Mouse (Mus musculus) heart, embryonic 11.5 days (tissue): ENCODE data around the gene Alad. TPM values are rescaled to one million over a fixed set of nuclear protein-coding genes. Genes with fewer than 3 reads are reported as not detected.
"Not testable (repeated sequence)": the region's sequence is repeated elsewhere in the genome, so short reads cannot be mapped to it uniquely, and the experiment has no call there.

Experiments
- ATAC-seq: fragments of 200-750 bp; cut with Nextera tagmentation; replicated peaks from 2 replicates; pipeline ENCODE4 v1.8.0; 2017; ENCODE audit warnings: moderate library complexity; ENCODE audit not compliant: insufficient number of reproducible peaks, low FRiP score, low TSS enrichment
- H3K27ac ChIP-seq: fragments of 300-500 bp; sonication (generic); 2 replicates; pipeline ENCODE4 v1.5.1; 2014; ENCODE audit warnings: mild to moderate bottlenecking, low read depth, low read length
- H3K27me3 ChIP-seq: fragments of 300-500 bp; sonication (generic); 2 replicates; pipeline ENCODE4 v1.6.1; 2014; ENCODE audit warnings: mild to moderate bottlenecking, low read length, mixed read lengths; ENCODE audit not compliant: control insufficient read depth, insufficient read depth
- H3K36me3 ChIP-seq: fragments of 300-500 bp; sonication (generic); 2 replicates; pipeline ENCODE4 v1.6.1; 2014; ENCODE audit warnings: mild to moderate bottlenecking, low read length, moderate library complexity, mixed read lengths; ENCODE audit not compliant: control insufficient read depth, insufficient read depth
- H3K4me1 ChIP-seq: fragments of 300-500 bp; sonication (generic); 2 replicates; pipeline ENCODE4 v1.6.1; 2014; ENCODE audit warnings: low read length; ENCODE audit not compliant: control insufficient read depth, insufficient read depth
- H3K4me2 ChIP-seq: fragments of 300-500 bp; sonication (generic); 2 replicates; pipeline ENCODE4 v1.6.1; 2014; ENCODE audit warnings: mild to moderate bottlenecking, moderate library complexity
- H3K4me3 ChIP-seq: fragments of 300-500 bp; sonication (generic); 2 replicates; pipeline ENCODE4 v1.5.1; 2014; ENCODE audit warnings: low read depth, low read length
- H3K9ac ChIP-seq: fragments of 300-500 bp; sonication (generic); 2 replicates; pipeline ENCODE4 v1.6.1; 2014; ENCODE audit warnings: mild to moderate bottlenecking, low read depth, low read length, moderate library complexity
- H3K9me3 ChIP-seq: fragments of 300-500 bp; sonication (generic); replicated peaks from 2 replicates; pipeline ENCODE4 v1.6.1; 2016; ENCODE audit warnings: low read length; ENCODE audit not compliant: control insufficient read depth
- WGBS: fragments of 180-500 bp; shearing (Covaris S2); extraction: QIAGEN DNeasy Blood & Tissue Kit; methylation state at CpG from one replicate; pipeline ENCODE4 v1.1.7; 2014; ENCODE audit not compliant: insufficient replicate concordance; 5-methylcytosine and 5-hydroxymethylcytosine counted together
- polyA plus RNA-seq: library from polyadenylated mRNA; unstranded; fragments of >200 nt; fragmentation: Nextera tagmentation; extraction: Ambion mirVana; gene quantifications from 2 replicates; pipeline ENCODE4 v1.2.1, GENCODE M21; 2014

Alad gene
- polyA plus RNA-seq, 1 experiment from 2014 or later, result 140 TPM

DNA sequence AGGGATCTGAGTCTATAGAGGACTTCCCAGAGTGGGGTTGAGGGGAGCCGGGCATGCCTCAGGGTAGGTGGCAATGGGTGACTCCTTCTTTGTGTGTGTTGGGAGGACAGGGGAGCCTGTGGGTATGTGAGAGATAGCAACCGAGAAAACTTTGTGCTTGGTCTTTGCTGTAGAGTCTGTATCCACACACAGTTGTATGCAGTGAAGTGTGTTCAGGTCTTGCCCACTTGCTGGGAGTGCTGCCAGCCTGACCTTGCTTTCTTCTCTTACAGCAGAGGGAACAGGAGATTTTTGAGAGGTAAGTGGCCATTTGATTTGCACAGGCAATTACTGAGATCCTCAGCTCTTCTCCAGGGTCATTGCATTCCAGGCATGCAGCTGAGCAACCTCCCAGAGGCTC is 31.8 kb downstream of the Alad start:
- Histone ChIP-seq H3K4me2 (no peak overlapping the region), H3K4me1 (no peaks in the 10 kb centered on the region), H3K27me3 (0 out of 2 replicates have a peak, but pooled peaks cover 2% of the 10 kb centered on the region), H3K9me3 (no peaks in the 10 kb centered on the region), H3K9ac (no peak overlapping the region), H3K27ac (no peak overlapping the region), H3K4me3 (no peak overlapping the region), H3K36me3 (no peaks in the 10 kb centered on the region)
- no peak for ATAC-seq
- whole genome bisulfite sequencing, result 80% methylated on average over 2 of the region's 2 CpGs

DNA sequence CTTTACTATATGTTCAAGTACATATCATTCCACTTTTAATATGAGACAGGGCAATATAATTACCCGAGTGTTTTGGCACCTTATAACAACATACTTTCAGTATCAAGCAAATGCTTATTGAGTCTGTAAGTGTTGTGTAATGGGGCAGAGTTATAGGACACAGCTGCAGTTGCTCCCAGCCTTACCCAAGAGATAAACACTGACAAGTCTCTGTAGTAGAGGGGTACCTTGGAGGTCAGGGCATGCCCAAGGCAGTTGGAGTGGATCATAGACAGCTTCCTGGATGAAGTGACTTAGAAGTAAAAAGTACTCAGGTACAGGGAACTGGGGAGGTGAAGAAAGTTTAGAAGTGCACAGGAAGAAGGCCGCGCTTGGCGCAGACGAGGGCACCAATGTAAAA is 32.5 kb downstream of the Alad start:
- ATAC-seq, result no peak
- no peak overlapping the region for H3K4me2 ChIP-seq
- WGBS, result 90% methylated on average over 5 of the region's 5 CpGs
- H3K36me3 ChIP-seq, result no peaks in the 10 kb centered on the region
- H3K4me1 ChIP-seq, result no peaks in the 10 kb centered on the region
- no peaks in the 10 kb centered on the region for H3K9me3 ChIP-seq
- no peak overlapping the region for H3K4me3 ChIP-seq
- no peaks in the 10 kb centered on the region for H3K27me3 ChIP-seq
- no peak overlapping the region for H3K27ac ChIP-seq
- no peak overlapping the region for H3K9ac ChIP-seq

DNA sequence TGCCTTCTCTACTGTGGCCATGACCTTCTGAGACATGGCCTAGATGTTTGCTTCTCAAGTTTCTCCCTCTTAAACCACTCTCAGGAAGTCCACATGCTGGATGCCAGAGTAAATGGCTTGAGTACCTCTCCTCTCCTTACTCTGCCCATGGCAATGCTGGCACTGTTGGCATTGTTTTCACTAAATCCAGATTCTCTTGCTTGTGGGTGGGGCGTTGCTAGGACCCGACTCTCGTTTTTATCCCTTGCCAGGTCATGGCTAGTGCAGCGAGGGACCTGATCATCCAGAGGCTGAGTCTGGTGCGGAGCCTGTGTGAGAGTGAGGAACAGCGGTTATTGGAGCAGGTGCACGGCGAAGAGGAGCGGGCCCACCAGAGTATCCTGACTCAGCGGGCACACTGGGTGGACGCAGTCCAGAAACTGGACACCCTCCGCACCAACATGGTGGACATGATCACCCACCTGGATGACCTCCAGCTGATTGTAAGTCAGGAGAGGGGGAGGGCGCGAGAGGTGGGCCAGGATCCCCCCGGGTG is 33.5 kb downstream of the Alad start:
- no peaks in the 10 kb centered on the region; the same call in 1 of the 2 replicates for H3K27me3 ChIP-seq
- H3K27ac ChIP-seq, result no peak overlapping the region
- no peak overlapping the region for H3K4me2 ChIP-seq
- H3K4me3 ChIP-seq, result no peak overlapping the region
- H3K4me1 ChIP-seq, result no peaks in the 10 kb centered on the region
- ATAC-seq, result no peak
- 89% methylated on average over 15 of the region's 15 CpGs for WGBS
- no peaks in the 10 kb centered on the region for H3K36me3 ChIP-seq
- H3K9ac ChIP-seq, result no peak overlapping the region
- H3K9me3 ChIP-seq, result no peaks in the 10 kb centered on the region

DNA sequence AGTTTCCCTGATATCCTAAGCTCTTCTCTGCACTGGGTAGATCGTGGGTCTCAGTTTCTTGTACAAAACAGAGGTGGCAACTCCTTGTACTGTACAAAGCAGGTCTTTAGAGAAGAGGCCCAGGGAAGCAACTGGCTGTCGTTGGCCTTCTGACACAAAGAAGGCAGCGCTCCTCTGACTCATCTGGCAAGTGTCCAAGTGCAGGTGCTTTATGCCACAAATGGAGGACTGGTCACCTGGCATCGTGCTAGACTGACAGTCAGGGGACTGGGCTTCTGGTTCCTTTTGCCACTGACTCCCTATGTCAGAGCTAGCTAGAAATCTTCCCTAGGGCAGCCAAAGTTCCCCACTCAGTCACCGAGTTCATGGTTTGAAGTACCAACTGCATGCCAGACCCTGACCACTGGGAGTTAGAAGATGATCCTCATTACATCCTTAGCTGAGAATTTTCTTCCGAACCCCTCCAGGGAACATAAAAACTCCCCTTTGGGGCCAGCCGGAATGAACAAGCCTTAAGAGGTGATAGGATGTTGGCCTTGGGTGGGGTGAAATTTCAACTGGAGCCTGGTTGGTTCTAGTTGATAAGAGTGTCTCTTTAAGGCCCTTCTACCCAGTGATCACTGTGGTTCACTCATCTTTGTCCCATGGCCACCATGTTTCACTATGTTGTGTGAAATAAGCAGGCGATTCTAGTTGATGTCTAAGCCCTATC is 34.1 kb downstream of the Alad start:
- H3K27me3 ChIP-seq, result no peaks in the 10 kb centered on the region; the same call in 1 of the 2 replicates
- H3K9me3 ChIP-seq, result no peaks in the 10 kb centered on the region
- H3K27ac ChIP-seq, result no peak overlapping the region
- H3K4me2 ChIP-seq, result no peak overlapping the region
- H3K36me3 ChIP-seq, result no peaks in the 10 kb centered on the region
- ATAC-seq, result no peak
- H3K4me1 ChIP-seq, result no peaks in the 10 kb centered on the region
- WGBS, result 76% methylated on average over 8 of the region's 8 CpGs
- H3K4me3 ChIP-seq, result no peak overlapping the region
- H3K9ac ChIP-seq, result no peak overlapping the region

DNA sequence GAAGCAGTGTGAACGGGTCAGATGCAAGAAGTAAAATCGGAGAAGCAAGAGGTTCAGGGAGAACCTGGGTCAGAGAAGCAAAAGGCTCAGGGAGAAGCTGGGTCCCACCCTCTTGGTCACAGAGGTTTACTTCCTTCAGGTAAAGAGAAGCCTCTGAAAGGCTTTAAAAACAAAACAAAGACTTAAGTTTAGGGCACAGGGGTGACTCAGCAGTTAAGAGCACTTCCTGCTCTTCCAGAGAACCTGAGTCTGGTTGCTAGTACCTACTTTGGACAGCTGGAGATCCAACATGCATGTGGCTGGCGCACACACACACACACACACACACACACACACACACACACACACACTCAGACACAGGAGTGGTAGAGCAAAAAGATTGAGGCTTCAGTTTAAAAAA is 34.8 kb downstream of the Alad start:
- peaks cover 3% of the 10 kb centered on the region for H3K27me3 ChIP-seq
- no peaks in the 10 kb centered on the region for H3K9me3 ChIP-seq
- peaks cover 3% of the 10 kb centered on the region; the same call in 1 of the 2 replicates for H3K4me1 ChIP-seq
- no peak overlapping the region for H3K9ac ChIP-seq
- 72% methylated on average over 3 of the region's 3 CpGs for WGBS
- H3K4me3 ChIP-seq, result no peak overlapping the region
- H3K27ac ChIP-seq, result no peak overlapping the region
- H3K36me3 ChIP-seq, result no peaks in the 10 kb centered on the region
- no peak overlapping the region for H3K4me2 ChIP-seq
- ATAC-seq, result no peak

DNA sequence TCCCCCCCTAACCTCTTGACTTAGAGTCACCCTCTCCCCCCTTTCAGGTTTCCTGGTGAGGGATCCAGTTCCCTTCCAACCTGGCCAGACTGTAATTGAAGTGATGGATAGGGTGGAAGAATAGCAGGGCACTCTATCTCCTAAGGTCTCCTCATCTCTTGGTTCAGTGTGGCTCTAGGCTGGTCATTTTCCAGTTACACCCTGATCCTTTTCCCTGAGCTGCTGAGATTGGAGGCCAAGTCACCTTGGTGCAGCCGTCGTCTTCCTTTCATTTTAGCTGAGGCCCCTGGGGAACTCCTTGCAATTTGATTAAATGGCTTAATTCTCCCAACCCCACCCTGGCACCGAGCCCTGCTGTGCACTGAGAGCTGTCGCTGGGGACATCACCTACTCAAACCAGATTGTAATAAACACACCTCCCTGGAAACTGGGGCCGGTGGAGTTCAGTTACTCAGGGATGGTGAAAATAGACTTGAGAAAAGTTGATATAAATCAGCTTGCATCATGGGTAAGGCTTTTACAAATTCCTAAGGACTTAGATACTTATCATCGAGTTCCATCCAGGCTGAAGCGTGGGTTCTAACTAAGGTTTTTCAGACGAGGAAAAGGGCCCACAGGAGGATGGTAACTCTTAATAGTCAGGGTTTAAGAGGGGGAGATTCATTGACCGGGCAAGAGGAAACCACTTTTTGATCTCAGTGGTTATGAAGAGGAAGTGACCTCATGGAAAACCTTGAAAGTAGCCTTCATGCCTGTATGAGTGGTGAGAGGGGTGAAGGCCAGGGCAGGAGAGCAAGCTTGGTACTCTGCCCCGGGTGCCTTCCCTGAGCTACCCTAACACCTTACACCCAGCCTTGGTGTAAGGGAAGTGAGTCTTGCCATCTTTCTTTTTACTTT is 38.8 kb downstream of the Alad start:
- Histone ChIP-seq H3K4me1 (peaks cover 4% of the 10 kb centered on the region; the same call in 1 of the 2 replicates), H3K9ac (no peak overlapping the region), H3K36me3 (no peaks in the 10 kb centered on the region), H3K4me2 (no peak overlapping the region), H3K4me3 (no peak overlapping the region), H3K27ac (no peak overlapping the region), H3K9me3 (no peaks in the 10 kb centered on the region), H3K27me3 (peaks cover 8% of the 10 kb centered on the region)
- WGBS, result 40% methylated on average over 10 of the region's 10 CpGs
- peak; percentile 35; the same call in 1 of the 2 replicates for ATAC-seq

DNA sequence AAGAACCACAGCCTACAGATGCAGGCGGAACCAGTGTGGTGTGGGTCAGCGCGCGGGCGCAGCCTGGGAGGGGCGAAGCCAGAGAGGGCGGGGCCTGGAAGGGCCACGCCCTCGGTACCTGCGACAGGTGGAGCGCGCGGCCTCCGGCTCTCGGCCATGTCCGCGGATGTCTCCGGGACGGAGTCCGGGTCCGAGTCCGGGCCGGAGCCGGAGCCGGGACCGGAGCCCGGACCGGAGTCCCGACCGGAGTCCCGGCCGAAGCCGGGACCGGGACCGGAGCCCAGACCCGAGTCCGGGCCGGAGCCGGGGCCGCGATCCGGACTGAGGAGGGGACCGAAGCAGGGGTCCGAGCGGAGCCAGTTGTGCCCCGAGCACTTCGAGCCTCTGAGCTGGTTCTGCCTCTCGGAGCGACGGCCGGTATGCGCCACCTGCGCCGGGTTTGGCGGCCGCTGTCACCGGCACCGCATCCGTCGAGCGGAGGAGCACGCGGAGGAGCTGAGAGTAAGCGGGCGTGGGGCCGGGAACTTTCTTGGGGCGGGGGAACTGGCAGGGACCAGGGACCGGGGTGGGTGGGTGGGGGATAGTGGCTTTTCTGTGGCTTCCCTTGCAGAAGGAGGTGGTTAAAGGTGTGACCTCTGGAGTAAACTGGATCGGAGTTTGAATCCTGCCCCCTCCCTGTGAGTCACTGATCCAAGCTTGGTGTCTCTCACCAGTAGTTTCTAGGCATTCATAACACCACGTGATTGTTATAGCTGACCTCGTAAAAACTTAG is 39.6 kb downstream of the Alad start, which contains the start of gene Bspry:
Bspry (plus strand) TSS at position 117 of the 772 bp plus-strand sequence.
- 3% methylated on average over 61 of the region's 71 CpGs for WGBS
- H3K27ac ChIP-seq, result no peak within 1 kb of the TSS
- H3K9ac ChIP-seq, result no peak within 1 kb of the TSS
- peaks cover 4% of the 10 kb centered on the region; the same call in 1 of the 2 replicates for H3K4me1 ChIP-seq
- H3K27me3 ChIP-seq, result peaks cover 8% of the 10 kb centered on the region
- H3K4me3 ChIP-seq, result peak within 1 kb of the TSS; percentile 50
- peak within 1 kb of the TSS; percentile 89 for H3K4me2 ChIP-seq
- ATAC-seq, result peak; percentile 43; the same call in 1 of the 2 replicates
- no peaks in the 10 kb centered on the region for H3K36me3 ChIP-seq
- H3K9me3 ChIP-seq, result no peaks in the 10 kb centered on the region

DNA sequence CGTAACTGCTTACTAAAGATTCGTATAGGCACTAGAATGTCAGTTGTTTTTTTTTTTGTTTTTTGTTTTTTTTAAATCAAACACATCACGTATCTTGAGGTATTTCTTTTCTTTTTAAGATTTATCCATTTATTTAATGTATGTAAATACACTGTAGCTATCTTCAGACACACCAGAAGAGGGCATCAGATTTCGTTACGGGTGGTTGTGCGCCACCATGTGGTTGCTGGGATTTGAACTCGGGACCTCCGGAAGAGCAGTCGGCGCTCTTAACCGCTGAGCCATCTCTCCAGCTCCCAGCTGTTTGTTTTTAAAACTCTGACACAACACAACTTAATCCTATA is 40.2 kb downstream of the Alad start:
- not testable (repeated sequence) for H3K36me3 ChIP-seq, H3K9me3 ChIP-seq, ATAC-seq, H3K27ac ChIP-seq, H3K4me1 ChIP-seq, H3K27me3 ChIP-seq, H3K9ac ChIP-seq
- Histone ChIP-seq H3K4me3 (peak overlapping the region; percentile 50), H3K4me2 (peak overlapping the region; percentile 89)
- WGBS, result 12% methylated on average over 11 of the region's 11 CpGs
